Mouse (Mus musculus): ENCODE results near the gene 4930512M02Rik. TPM values are rescaled to one million over a fixed set of nuclear protein-coding genes. Genes with fewer than 3 reads are reported as not detected.
A peak's percentile ranks its signal among the peaks of the same experiment; 100 is the strongest.

The 4930512M02Rik gene
- total RNA-seq, 2 experiments from 2014 or later, result not detected

- no peak for DNase-seq (ENCODE audit: low spot score in 2 of 2)
Measured at GRCm38 (mm10) chr11:11565146-11565820, 62.4 kb downstream of the 4930512M02Rik start.

DNA sequence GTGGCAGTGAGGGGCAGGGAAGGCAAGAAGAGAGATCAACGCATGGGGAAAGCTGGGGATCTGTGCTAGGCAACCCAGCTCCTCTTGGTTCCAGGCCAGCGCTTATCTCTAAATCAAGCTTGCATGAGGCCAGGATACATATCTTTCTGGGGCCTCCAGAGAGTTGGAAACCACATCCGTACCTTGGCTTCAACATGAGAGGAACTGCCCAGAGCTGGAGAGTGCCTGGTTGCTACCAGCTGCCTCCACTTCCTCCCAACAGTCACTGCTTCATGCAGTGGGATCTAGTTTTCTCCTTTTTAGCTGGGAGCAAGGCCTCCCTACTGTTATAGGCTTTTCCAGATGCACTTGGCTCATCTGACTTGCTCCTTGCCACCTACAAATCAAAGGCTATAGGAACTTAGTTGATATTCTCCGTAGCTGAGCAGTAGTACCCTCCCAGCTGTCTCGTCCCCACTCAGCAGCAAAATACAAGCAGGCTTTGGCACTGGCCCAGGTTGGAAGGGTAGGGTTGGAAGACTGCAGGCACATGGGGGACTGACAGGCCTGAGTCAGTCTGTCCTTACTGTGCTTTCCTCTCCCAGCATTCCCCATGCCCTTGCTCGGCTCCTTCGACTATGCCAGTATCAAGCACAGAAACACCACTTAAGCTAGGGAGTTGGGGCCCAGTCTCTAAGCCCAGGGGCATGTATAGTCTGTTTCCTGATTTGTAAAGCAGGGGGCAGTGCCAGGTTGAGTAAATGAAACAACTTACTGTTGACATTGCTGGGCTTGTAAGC lies 63.2 kb downstream of the 4930512M02Rik start:
- peak; percentile 18 to 41 for DNase-seq (ENCODE audit: low spot score in 2 of 2)

DNA sequence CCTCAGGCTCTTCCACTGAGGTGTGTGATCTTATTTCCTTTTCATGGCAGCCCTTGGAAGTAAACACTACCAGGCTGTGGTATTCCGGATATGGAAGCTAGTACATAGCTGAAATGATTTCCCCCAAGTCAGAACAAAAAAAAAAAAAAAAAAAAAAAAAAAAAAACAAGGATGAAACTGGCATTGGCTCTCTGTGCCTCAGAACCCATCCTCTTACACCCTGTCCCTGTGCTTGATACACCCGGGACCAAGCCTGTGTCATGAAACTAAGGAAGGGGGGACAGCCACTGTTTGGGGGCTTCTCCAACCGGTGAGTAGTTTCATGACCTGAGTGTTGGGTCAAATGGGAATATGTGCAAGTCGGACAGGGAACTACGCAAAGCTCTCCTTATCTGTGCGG lies 66.5 kb downstream of the 4930512M02Rik start:
- DNase-seq (ENCODE audit: low spot score in 2 of 2), result no peak

DNA sequence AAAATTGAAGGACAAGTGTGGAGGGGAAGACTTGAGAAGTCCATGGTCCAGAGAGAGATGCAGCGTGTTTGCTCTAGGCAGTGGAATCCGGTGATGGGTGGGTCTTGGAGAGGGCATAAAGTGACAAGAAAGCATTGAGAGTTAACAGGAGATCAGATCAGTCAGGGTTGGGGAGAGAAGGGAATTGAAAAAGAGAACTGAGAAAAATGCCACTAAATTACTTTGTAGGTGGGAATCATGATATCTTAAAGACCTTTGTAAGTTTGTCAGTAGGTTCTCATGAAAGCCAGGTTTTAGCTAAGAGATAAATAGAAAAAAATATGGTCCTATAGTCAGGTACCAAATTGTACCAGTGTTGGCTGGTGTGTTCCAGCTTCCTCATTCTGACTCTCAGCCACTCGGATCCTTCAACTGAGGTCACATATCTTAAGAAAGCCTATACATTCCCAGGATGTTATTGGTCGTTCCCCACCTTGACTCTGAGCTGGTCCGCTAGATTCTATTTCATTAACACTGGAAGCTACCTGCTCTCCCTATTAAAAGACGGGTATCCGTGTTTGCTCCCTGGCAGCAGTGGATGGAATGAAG lies 68.4 kb downstream of the 4930512M02Rik start:
- DNase-seq (ENCODE audit: low spot score in 2 of 2), result no peak

DNA sequence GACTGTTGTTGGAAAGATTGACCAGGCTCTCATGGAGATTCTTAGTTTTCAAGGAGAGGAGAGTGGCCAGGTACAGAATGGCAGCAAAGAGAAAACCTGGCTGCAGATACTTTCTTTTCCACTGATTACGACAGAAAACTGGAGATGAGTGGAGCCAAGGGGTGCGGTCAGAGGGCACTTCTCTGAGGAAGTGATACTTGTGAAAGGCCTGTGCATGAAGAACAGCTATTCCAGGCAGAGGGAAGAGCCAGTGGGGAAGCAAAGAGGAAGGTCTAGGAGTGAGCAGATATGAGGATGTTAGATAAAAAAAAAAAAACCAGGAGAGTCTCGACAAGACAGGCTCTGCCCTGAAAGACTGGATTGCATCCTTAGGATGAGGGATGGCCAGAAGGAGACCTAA lies 69.0 kb downstream of the 4930512M02Rik start:
- DNase-seq (ENCODE audit: low spot score in 2 of 2), result no peak

DNA sequence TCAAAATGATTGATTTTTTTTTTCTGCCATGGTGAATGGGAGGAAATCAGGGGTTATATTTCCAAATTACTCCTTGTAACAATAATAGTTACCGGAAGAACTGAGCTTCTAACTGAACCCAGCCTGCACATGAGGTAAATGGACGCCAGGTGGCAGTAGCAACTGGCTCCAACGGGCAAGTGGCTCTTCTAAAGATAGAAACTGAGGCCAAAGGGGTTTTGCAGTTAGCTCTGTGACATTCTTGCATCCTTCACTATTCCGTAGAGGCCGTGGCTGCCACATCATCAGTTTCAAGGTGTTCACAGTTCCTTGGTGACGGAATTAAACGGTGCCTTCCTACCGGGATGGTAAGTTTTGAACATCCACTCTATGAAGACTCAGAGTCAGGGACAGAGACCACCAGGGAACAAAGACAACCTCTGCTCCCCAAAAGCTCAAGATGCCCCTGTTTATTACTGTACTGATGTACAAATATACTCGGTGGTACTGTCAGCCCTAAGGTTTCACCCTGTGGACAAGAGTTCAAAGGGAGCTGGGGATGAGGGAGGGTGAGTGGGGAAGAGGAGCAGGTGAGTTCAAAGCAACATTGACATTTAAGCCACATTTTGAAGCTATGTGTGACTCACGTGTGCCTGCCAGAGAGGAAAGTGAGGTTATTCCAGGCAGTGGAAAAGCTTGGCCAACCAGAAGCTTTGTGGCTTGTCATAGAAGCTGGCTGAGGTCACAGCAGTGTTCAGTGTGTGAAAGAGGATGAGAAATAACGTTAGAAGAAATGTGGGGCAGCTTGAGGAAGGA lies 70.3 kb downstream of the 4930512M02Rik start:
- DNase-seq (ENCODE audit: low spot score in 2 of 2), result peak; percentile 43 to 47

DNA sequence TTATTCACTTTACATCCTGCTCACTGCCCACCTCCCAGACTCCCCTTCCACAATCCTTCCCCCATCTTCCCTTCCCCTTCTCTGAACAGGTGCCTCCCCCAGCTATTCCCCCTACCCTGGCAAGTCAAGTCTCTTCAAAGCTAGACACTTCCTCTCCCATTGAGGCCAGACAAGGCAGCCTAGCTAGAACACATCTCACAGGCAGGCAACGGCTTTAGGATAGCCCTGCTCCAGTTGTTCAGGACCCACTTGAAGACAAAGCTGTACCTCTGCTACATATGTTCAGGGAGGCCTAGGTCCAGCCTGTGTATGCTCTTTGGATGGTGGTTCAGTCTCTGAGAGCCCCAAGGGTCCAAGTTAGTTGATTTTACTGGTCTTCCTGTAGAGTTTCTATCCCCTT lies 71.4 kb downstream of the 4930512M02Rik start:
- DNase-seq (ENCODE audit: low spot score in 2 of 2), result no peak

GRCm38 (mm10) chr11:11555563-11555962 lies 72.1 kb downstream of the 4930512M02Rik start:
- no peak for DNase-seq (ENCODE audit: low spot score in 2 of 2)

GRCm38 (mm10) chr11:11547597-11548240 lies 79.9 kb downstream of the 4930512M02Rik start:
- DNase-seq (ENCODE audit: low spot score in 2 of 2), result no peak

DNA sequence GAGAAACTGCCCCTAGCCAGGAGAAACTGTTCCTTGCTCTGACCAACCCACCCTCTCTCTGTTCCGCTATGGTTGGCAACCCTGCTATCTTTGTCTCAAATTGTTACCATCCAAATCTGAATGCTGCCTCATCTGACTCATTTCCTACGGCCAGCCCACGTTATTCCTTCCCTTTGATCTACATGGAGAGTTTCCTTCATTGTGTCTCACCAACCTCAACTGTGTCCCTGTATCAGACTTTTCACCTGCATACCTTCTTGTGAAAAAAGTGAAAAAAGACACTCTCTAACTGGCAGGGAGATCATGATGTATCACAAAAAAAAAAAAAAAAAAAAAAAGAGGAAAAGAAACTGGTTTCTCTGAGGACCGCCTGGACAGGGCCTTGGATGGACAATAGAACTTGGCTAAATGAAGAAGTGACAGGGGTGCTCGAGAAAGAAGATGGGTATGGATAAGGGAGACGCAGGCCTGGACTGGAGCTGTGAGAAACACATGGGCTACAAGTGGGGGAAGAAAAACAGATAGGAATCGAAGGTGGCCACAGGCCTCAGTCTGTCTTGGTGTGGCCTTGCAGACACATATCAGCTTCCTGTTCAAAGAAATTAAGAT lies 80.6 kb downstream of the 4930512M02Rik start:
- DNase-seq (ENCODE audit: low spot score in 2 of 2), result no peak

DNA sequence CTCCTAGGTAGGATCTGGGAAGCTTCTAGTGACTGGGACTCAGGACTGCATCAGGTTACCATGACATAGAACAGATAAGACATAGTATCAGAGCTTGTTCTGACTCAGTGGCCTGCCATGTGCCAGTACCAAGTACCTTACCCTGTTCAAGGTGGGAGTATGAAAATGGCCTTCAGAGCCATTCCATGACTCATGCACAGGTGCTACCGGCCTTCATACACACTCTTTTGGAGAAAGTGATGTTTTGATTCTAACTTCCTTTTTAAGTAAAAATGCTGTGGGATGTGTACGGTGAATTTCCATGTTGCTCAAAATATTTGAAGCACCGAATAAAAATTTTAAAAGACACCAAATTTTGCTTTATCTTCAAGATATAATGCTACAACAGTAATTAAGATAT lies 81.7 kb downstream of the 4930512M02Rik start:
- no peak for DNase-seq (ENCODE audit: low spot score in 2 of 2)

Other genes with a start within 250 kb of the 4930512M02Rik start
- gene Spata48, start 165.7 kb downstream of the 4930512M02Rik start, total RNA-seq (2021), result 1 to 10 TPM; 1.7 to 2.0 TPM
- 1 to 10 TPM in 1 of 2 experiments, under 1 TPM in 1; 0.91 to 1.2 TPM for gene Zpbp, start 165.4 kb downstream of the 4930512M02Rik start, total RNA-seq (2021)
- gene Ikzf1, start 57.2 kb upstream of the 4930512M02Rik start, total RNA-seq (2021), result 1 to 10 TPM; 2.7 to 3.4 TPM
- 1 to 10 TPM; 2.1 to 2.9 TPM for gene Fignl1, start 181.1 kb upstream of the 4930512M02Rik start, total RNA-seq (2021)

All from layer of hippocampus, postnatal 10 days (tissue).